In genomic region chr2:153952897-153953296, GRCm38 (mm10) we compare ENCODE assay signal across 10 mouse cellular contexts. TPM values are rescaled to one million over a fixed set of nuclear protein-coding genes. Genes with fewer than 3 reads are reported as not detected.
DNase-seq lines count a peak whose midpoint lies in the region; ATAC-seq and TF ChIP-seq lines count a peak whose summit lies in the region.
"Had no signal": no experiment of that assay in that cellular context is flagged by ENCODE, and none has a peak within 500 bp of the region (broad histone marks: within the 10 kb centered on the region; RNA-seq: fewer than 3 reads in every experiment).

No protein-coding gene starts in this region.

- H3K9ac ChIP-seq in heart, embryonic 11.5 days (ENCODE audit: low read depth, low read length): no peak overlapping the region
- H3K9ac ChIP-seq: embryonic facial prominence, embryonic 12.5 days had no signal

- no peak overlapping the region for H3K4me2 ChIP-seq in heart, embryonic 11.5 days
- H3K4me2 ChIP-seq: embryonic facial prominence, embryonic 12.5 days had no signal

- H3K36me3 ChIP-seq in heart, embryonic 11.5 days (ENCODE audit: control insufficient read depth, insufficient read depth, low read length): no peaks in the 10 kb centered on the region
- H3K36me3 ChIP-seq in spleen, adult 2 months (ENCODE audit: control insufficient read depth, insufficient read depth, low read length): no peaks in the 10 kb centered on the region
- H3K36me3 ChIP-seq: embryonic facial prominence, embryonic 12.5 days had no signal

- WGBS in heart, embryonic 11.5 days (ENCODE audit: insufficient replicate concordance): 27% methylated on average over 6 of the region's 6 CpGs
- 29% methylated on average over 6 of the region's 6 CpGs for WGBS in large intestine, adult 2 months
- 29% methylated on average over 6 of the region's 6 CpGs for WGBS in spleen, adult 2 months

- peak; percentile 17 for DNase-seq in heart, adult 8-10 months (ENCODE audit: low spot score)
- peak; percentile 72 for DNase-seq in CD4-positive, CD25-positive, alpha-beta regulatory T cell, adult 2 months (ENCODE audit: low read depth, low spot score)
- DNase-seq in adrenal gland, postnatal 25 days: peak; percentile 66
- DNase-seq in embryo, embryonic 9.5 days (ENCODE audit: extremely low spot score): peak; percentile 67
- DNase-seq in large intestine, adult 2 months (ENCODE audit: low read depth, low spot score): peak; percentile 21
- DNase-seq in lung, postnatal 14 days: peak; percentile 54
- DNase-seq in spleen, adult 2 months (ENCODE audit: low read depth in 1 of 2, low spot score in 2 of 2): peak; percentile 22 to 30

- H3K9me3 ChIP-seq in heart, embryonic 11.5 days (replicated peaks; ENCODE audit: control insufficient read depth, low read length): no peaks in the 10 kb centered on the region
- H3K9me3 ChIP-seq: embryonic facial prominence, embryonic 12.5 days had no signal

- H3K4me1 ChIP-seq in heart, embryonic 11.5 days (ENCODE audit: control insufficient read depth, insufficient read depth, low read length): no peaks in the 10 kb centered on the region
- no peaks in the 10 kb centered on the region for H3K4me1 ChIP-seq in spleen, adult 2 months (ENCODE audit: control insufficient read depth, insufficient read depth, insufficient read length)
- H3K4me1 ChIP-seq: embryonic facial prominence, embryonic 12.5 days had no signal

- H3K4me3 ChIP-seq in heart, embryonic 11.5 days (ENCODE audit: low read depth, low read length): no peak overlapping the region
- H3K4me3 ChIP-seq in spleen, adult 2 months (ENCODE audit: extremely low read depth, insufficient read depth, insufficient read length): no peak overlapping the region
- H3K4me3 ChIP-seq: embryonic facial prominence, embryonic 12.5 days had no signal

- H3K27ac ChIP-seq in heart, embryonic 11.5 days (ENCODE audit: low read depth, low read length): no peak overlapping the region
- no peak overlapping the region for H3K27ac ChIP-seq in spleen, adult 2 months (ENCODE audit: insufficient read depth, low read length)
- H3K27ac ChIP-seq: embryonic facial prominence, embryonic 12.5 days had no signal

- ATAC-seq in heart, embryonic 11.5 days (replicated peaks; ENCODE audit: insufficient number of reproducible peaks, low FRiP score, low TSS enrichment): no peak

- TF ChIP-seq CTCF in spleen, adult 2 months (IDR thresholded peaks at IDR 0.05; ENCODE audit: extremely low read depth, insufficient read depth, insufficient read length, insufficient replicate concordance): no peak

- H3K27me3 ChIP-seq in heart, embryonic 11.5 days (ENCODE audit: control insufficient read depth, insufficient read depth, low read length): no peaks in the 10 kb centered on the region
- no peaks in the 10 kb centered on the region for H3K27me3 ChIP-seq in spleen, adult 2 months (ENCODE audit: control insufficient read depth, insufficient read depth, low read length)
- H3K27me3 ChIP-seq: embryonic facial prominence, embryonic 12.5 days had no signal

- no peak for TF ChIP-seq POLR2A in spleen, adult 2 months (IDR thresholded peaks at IDR 0.05; ENCODE audit: low read depth, low read length)

RNA-seq across cellular contexts. Expression of gene Bpifb4, which starts 14.9 kb away (rescaled TPM):
- not detected for total RNA-seq in heart, adult 8-10 months (2022)
- not detected in 2 replicates for polyA plus RNA-seq in heart, embryonic 11.5 days (2014; fragmentation: Nextera tagmentation; extraction: Ambion mirVana)
- total RNA-seq in adrenal gland, postnatal 25 days (2021): not detected in 2 replicates
- polyA plus RNA-seq in large intestine, adult 2 months (2012; rRNA removed): not detected in 2 replicates
- polyA plus RNA-seq in spleen, adult 2 months (2012; rRNA removed): not detected in 2 replicates
- polyA plus RNA-seq: embryonic facial prominence, embryonic 12.5 days; liver, embryonic 16.5 days had no signal

RNA-seq across cellular contexts. Expression of gene Bpifa6, which starts 21.8 kb away (rescaled TPM):
- not detected for total RNA-seq in heart, adult 8-10 months (2022)
- polyA plus RNA-seq in heart, embryonic 11.5 days (2014; fragmentation: Nextera tagmentation; extraction: Ambion mirVana): not detected in 2 replicates
- total RNA-seq in adrenal gland, postnatal 25 days (2021): not detected in 2 replicates
- polyA plus RNA-seq in large intestine, adult 2 months (2012; rRNA removed): not detected in 2 replicates
- not detected in 2 replicates for polyA plus RNA-seq in spleen, adult 2 months (2012; rRNA removed)
- polyA plus RNA-seq: embryonic facial prominence, embryonic 12.5 days; liver, embryonic 16.5 days had no signal

RNA-seq across cellular contexts. Expression of gene Bpifb3, which starts 34.9 kb away (rescaled TPM):
- total RNA-seq in heart, adult 8-10 months (2022): not detected
- polyA plus RNA-seq in heart, embryonic 11.5 days (2014; fragmentation: Nextera tagmentation; extraction: Ambion mirVana): not detected in 2 replicates
- total RNA-seq in adrenal gland, postnatal 25 days (2021): not detected in 2 replicates
- not detected in 2 replicates for polyA plus RNA-seq in large intestine, adult 2 months (2012; rRNA removed)
- polyA plus RNA-seq in spleen, adult 2 months (2012; rRNA removed): 0.16 and 0.68 TPM in 2 replicates
- polyA plus RNA-seq: embryonic facial prominence, embryonic 12.5 days; liver, embryonic 16.5 days had no signal

RNA-seq across cellular contexts. Expression of gene Bpifb6, which starts 52.7 kb away (rescaled TPM):
- not detected for total RNA-seq in heart, adult 8-10 months (2022)
- polyA plus RNA-seq in heart, embryonic 11.5 days (2014; fragmentation: Nextera tagmentation; extraction: Ambion mirVana): not detected in 2 replicates
- total RNA-seq in adrenal gland, postnatal 25 days (2021): 6.3 and 7.2 TPM in 2 replicates
- not detected in 2 replicates for polyA plus RNA-seq in large intestine, adult 2 months (2012; rRNA removed)
- not detected in 2 replicates for polyA plus RNA-seq in spleen, adult 2 months (2012; rRNA removed)
- polyA plus RNA-seq: embryonic facial prominence, embryonic 12.5 days; liver, embryonic 16.5 days had no signal

RNA-seq across cellular contexts. Expression of gene Bpifa2, which starts 55.2 kb away (rescaled TPM):
- not detected for total RNA-seq in heart, adult 8-10 months (2022)
- polyA plus RNA-seq in heart, embryonic 11.5 days (2014; fragmentation: Nextera tagmentation; extraction: Ambion mirVana): not detected in 2 replicates
- total RNA-seq in adrenal gland, postnatal 25 days (2021): 0.43 TPM in 1 of 2 replicates, not detected in the other
- polyA plus RNA-seq in large intestine, adult 2 months (2012; rRNA removed): not detected in 2 replicates
- polyA plus RNA-seq in spleen, adult 2 months (2012; rRNA removed): not detected in 2 replicates
- polyA plus RNA-seq: embryonic facial prominence, embryonic 12.5 days; liver, embryonic 16.5 days had no signal

Comparison
In these comparisons a context has a peak if more than half of its experiments do, and no peak if none do; other contexts are left out.
1. DNase-seq: peak in every context shown above with its lines; median percentile 72 in CD4-positive, CD25-positive, alpha-beta regulatory T cell, adult 2 months; 67 in embryo, embryonic 9.5 days; 66 in adrenal gland, postnatal 25 days; 54 in lung, postnatal 14 days; 26 in spleen, adult 2 months; 21 in large intestine, adult 2 months; 17 in heart, adult 8-10 months.